Mouse (Mus musculus) CH12.LX (cell line): ENCODE results near the gene Spib.

Experiments used
- CHD2 ChIP-seq: IDR thresholded peaks from 2 replicates; pipeline ENCODE4 v1.6.1; 2011; ENCODE audit warnings: low read length, improper control_type of control experiment
- CTCF ChIP-seq, 2 experiments: IDR thresholded peaks in 1 of 2; conservative IDR thresholded peaks in 1 of 2; 2 replicates each; pipeline ENCODE4 v1.5.1; 2011 to 2012; ENCODE audit warnings: low read depth in 2 of 2, low read length in 2 of 2, improper control_type of control experiment in 1 of 2, inconsistent platforms in 1 of 2, mild to moderate bottlenecking in 1 of 2, moderate library complexity in 1 of 2
- EP300 ChIP-seq: IDR thresholded peaks from 2 replicates; pipeline ENCODE4 v1.6.1; 2011; ENCODE audit warnings: low read length, improper control_type of control experiment
- GABPA ChIP-seq: IDR thresholded peaks from 2 replicates; pipeline ENCODE4 v1.6.1; 2012; ENCODE audit warnings: low read depth, low read length, improper control_type of control experiment, inconsistent platforms; ENCODE audit not compliant: insufficient replicate concordance
- MAX ChIP-seq: IDR thresholded peaks from 2 replicates; pipeline ENCODE4 v1.6.1; 2011; ENCODE audit warnings: low read length, improper control_type of control experiment
- MEF2A ChIP-seq: IDR thresholded peaks from 2 replicates; pipeline ENCODE4 v1.6.1; 2014; ENCODE audit warnings: low read depth, mild to moderate bottlenecking, inconsistent platforms, low read length, improper control_type of control experiment, borderline replicate concordance
- MXI1 ChIP-seq: IDR thresholded peaks from 2 replicates; pipeline ENCODE4 v1.6.1; 2011; ENCODE audit warnings: mild to moderate bottlenecking, low read depth, low read length, improper control_type of control experiment
- MYC ChIP-seq: IDR thresholded peaks from 2 replicates; pipeline ENCODE4 v1.6.1; 2011; ENCODE audit warnings: low read depth, mild to moderate bottlenecking, improper control_type of control experiment, low read length
- POLR2A ChIP-seq: IDR thresholded peaks from 2 replicates; pipeline ENCODE4 v1.6.1; 2011; ENCODE audit warnings: low read depth, mild to moderate bottlenecking, improper control_type of control experiment, low read length
- SMC3 ChIP-seq: IDR thresholded peaks from 2 replicates; pipeline ENCODE4 v1.6.1; 2011; ENCODE audit warnings: low read depth, low read length, improper control_type of control experiment
- USF1 ChIP-seq: IDR thresholded peaks from 2 replicates; pipeline ENCODE4 v1.6.1; 2014; ENCODE audit warnings: low read depth, mild to moderate bottlenecking, inconsistent platforms, low read length, improper control_type of control experiment
- ZMIZ1 ChIP-seq: IDR thresholded peaks from 2 replicates; pipeline ENCODE4 v1.6.1; 2012; ENCODE audit warnings: low read depth, mild to moderate bottlenecking, inconsistent platforms, low read length, improper control_type of control experiment

DNA sequence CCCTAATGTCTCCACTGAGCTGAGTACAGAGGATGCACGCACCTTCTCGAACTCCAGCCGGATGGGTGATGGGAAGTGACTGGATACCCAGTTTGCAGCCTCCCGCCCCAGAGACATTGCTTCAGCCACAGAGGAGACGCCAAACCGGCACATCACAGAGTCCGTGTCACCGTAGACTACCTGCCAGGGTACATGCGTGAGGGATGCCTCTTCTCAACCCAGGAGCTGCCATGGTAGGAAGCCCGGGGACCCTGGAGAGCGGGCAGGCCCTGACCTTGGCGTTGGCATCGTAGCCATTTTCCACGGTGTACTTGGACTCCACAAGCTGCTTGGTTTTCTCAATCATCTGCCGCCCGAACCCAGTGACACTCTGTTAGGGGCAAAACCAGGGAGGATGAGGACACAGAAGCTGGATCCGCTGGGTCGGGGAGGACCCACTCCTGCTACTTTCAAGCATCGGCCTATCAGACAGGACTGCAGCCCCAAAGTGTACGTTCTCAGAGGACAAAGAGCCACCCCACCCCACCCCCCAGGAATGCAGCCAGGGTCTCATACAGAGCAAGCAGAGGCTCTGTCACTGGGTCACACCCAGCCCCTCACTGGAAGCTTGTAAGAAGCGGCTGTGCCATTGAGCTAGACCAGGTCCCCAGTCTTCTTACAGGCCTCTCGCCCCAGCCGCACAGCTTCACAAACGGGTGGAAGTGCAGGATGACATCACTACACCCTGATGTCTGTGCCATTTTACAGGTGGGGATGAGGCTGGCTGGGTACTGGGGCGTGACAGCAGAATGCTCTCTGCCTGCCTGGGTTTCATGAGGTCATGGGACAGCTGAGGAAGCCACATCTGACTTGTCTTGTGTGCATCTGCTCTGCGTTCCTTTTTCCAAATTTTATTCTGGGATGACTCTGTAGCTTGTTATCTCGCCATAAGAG, 4.1 kb upstream of the Spib start:
- TF ChIP-seq ZMIZ1 (no peak), MAX (no peak), CTCF (conservative IDR thresholded peaks at IDR 0.05 in 1 of 2, IDR thresholded peaks at IDR 0.05 in 1 of 2; ENCODE audit: low read depth in 2 of 2, low read length in 2 of 2) (no peak), MEF2A (peak; percentile 34; the same call in 1 of the 2 replicates), POLR2A (no peak), USF1 (no peak), EP300 (peak; percentile 59), MXI1 (no peak), GABPA (peak; percentile 22; the same call in 1 of the 2 replicates), CHD2 (no peak), SMC3 (no peak), MYC (0 out of 2 replicates have a peak, but pooled peaks have one; percentile 31)
